Mouse (Mus musculus): ENCODE results near the gene Hdc. TPM values are rescaled to one million over a fixed set of nuclear protein-coding genes. Genes with fewer than 3 reads are reported as not detected.
"Not testable (repeated sequence)": the region's sequence is repeated elsewhere in the genome, so short reads cannot be mapped to it uniquely, and the experiment has no call there.

The Hdc gene
- polyA plus RNA-seq, 1 experiment from 2014 or later, result 1.4 TPM

- ATAC-seq (ENCODE audit: insufficient read depth) (no peak), DNase-seq (no peak)
- no peak overlapping the region for H3K9ac ChIP-seq
- H3K4me1 ChIP-seq (ENCODE audit: insufficient read depth), result no peaks in the 10 kb centered on the region
- no peak for TF ChIP-seq CTCF (IDR thresholded peaks at IDR 0.05; ENCODE audit: low read depth)
- WGBS, result 25% methylated on average over 8 of the region's 8 CpGs
- no peaks in the 10 kb centered on the region for H3K36me3 ChIP-seq (ENCODE audit: insufficient read depth)
- H3K4me2 ChIP-seq, result no peak overlapping the region
- no peaks in the 10 kb centered on the region for H3K9me3 ChIP-seq (ENCODE audit: low read depth, low read length)
- H3K27ac ChIP-seq (ENCODE audit: low read depth), result no peak overlapping the region
- H3K27me3 ChIP-seq (ENCODE audit: insufficient read depth, low read length), result no peaks in the 10 kb centered on the region
- H3K4me3 ChIP-seq (ENCODE audit: low read depth, low read length), result no peak overlapping the region
These were observed 474 bp downstream of the Hdc start for GRCm38 (mm10) chr2:126618470-126619179.

GRCm38 (mm10) chr2:126615355-126615754 is 3.7 kb downstream of the Hdc start:
- ATAC-seq (ENCODE audit: insufficient read depth), result no peak
- Histone ChIP-seq H3K27me3 (ENCODE audit: insufficient read depth, low read length) (no peaks in the 10 kb centered on the region), H3K4me1 (ENCODE audit: insufficient read depth) (no peaks in the 10 kb centered on the region), H3K4me3 (ENCODE audit: low read depth, low read length) (no peak overlapping the region), H3K9me3 (ENCODE audit: low read depth, low read length) (no peaks in the 10 kb centered on the region), H3K27ac (ENCODE audit: low read depth) (no peak overlapping the region), H3K36me3 (ENCODE audit: insufficient read depth) (no peaks in the 10 kb centered on the region), H3K9ac (no peak overlapping the region), H3K4me2 (no peak overlapping the region)
- DNase-seq, result no peak
- 76% methylated on average over 3 of the region's 3 CpGs for WGBS
- TF ChIP-seq CTCF (IDR thresholded peaks at IDR 0.05; ENCODE audit: low read depth), result no peak

- DNase-seq; ATAC-seq (ENCODE audit: insufficient read depth); H3K27ac ChIP-seq (ENCODE audit: low read depth); H3K9ac ChIP-seq; H3K27me3 ChIP-seq (ENCODE audit: insufficient read depth, low read length); H3K9me3 ChIP-seq (ENCODE audit: low read depth, low read length); H3K36me3 ChIP-seq (ENCODE audit: insufficient read depth); H3K4me1 ChIP-seq (ENCODE audit: insufficient read depth); H3K4me2 ChIP-seq; H3K4me3 ChIP-seq (ENCODE audit: low read depth, low read length): not testable (repeated sequence)
- 61% methylated on average over 12 of the region's 12 CpGs for WGBS
These were observed 9.5 kb downstream of the Hdc start for GRCm38 (mm10) chr2:126609600-126609999.

- no peaks in the 10 kb centered on the region for H3K36me3 ChIP-seq (ENCODE audit: insufficient read depth)
- DNase-seq, result peak; percentile 40
- H3K27me3 ChIP-seq (ENCODE audit: insufficient read depth, low read length), result no peaks in the 10 kb centered on the region
- H3K9me3 ChIP-seq (ENCODE audit: low read depth, low read length), result no peaks in the 10 kb centered on the region
- H3K27ac ChIP-seq (ENCODE audit: low read depth), result no peak overlapping the region
- no peak overlapping the region for H3K4me2 ChIP-seq
- no peak overlapping the region for H3K4me3 ChIP-seq (ENCODE audit: low read depth, low read length)
- H3K4me1 ChIP-seq (ENCODE audit: insufficient read depth), result no peaks in the 10 kb centered on the region
- TF ChIP-seq CTCF (IDR thresholded peaks at IDR 0.05; ENCODE audit: low read depth), result no peak
- 39% methylated on average over 10 of the region's 10 CpGs for WGBS
- ATAC-seq (ENCODE audit: insufficient read depth), result no peak
- no peak overlapping the region for H3K9ac ChIP-seq
These were observed 11.4 kb downstream of the Hdc start for GRCm38 (mm10) chr2:126607553-126608203.

- Histone ChIP-seq H3K27me3 (ENCODE audit: insufficient read depth, low read length) (no peaks in the 10 kb centered on the region), H3K4me1 (ENCODE audit: insufficient read depth) (no peaks in the 10 kb centered on the region), H3K9me3 (ENCODE audit: low read depth, low read length) (no peaks in the 10 kb centered on the region), H3K27ac (ENCODE audit: low read depth) (no peak overlapping the region), H3K36me3 (ENCODE audit: insufficient read depth) (no peaks in the 10 kb centered on the region), H3K4me2 (no peak overlapping the region), H3K4me3 (ENCODE audit: low read depth, low read length) (no peak overlapping the region), H3K9ac (no peak overlapping the region)
- ATAC-seq (ENCODE audit: insufficient read depth) (no peak), DNase-seq (no peak)
- no peak for TF ChIP-seq CTCF (IDR thresholded peaks at IDR 0.05; ENCODE audit: low read depth)
- 46% methylated on average over 4 of the region's 4 CpGs for WGBS
These were observed 12.4 kb downstream of the Hdc start for GRCm38 (mm10) chr2:126606688-126607062.

- ATAC-seq (ENCODE audit: insufficient read depth) (no peak), DNase-seq (no peak)
- no peak for TF ChIP-seq CTCF (IDR thresholded peaks at IDR 0.05; ENCODE audit: low read depth)
- Histone ChIP-seq H3K9me3 (ENCODE audit: low read depth, low read length) (no peaks in the 10 kb centered on the region), H3K4me1 (ENCODE audit: insufficient read depth) (no peaks in the 10 kb centered on the region), H3K9ac (no peak overlapping the region), H3K27ac (ENCODE audit: low read depth) (no peak overlapping the region), H3K36me3 (ENCODE audit: insufficient read depth) (no peaks in the 10 kb centered on the region), H3K4me2 (no peak overlapping the region), H3K4me3 (ENCODE audit: low read depth, low read length) (no peak overlapping the region), H3K27me3 (ENCODE audit: insufficient read depth, low read length) (no peaks in the 10 kb centered on the region)
- WGBS, result 75% methylated on average over 15 of the region's 15 CpGs
These were observed 12.9 kb downstream of the Hdc start for GRCm38 (mm10) chr2:126606061-126606687.

- DNase-seq (no peak), ATAC-seq (ENCODE audit: insufficient read depth) (no peak)
- H3K4me1 ChIP-seq (ENCODE audit: insufficient read depth), result no peaks in the 10 kb centered on the region
- H3K4me2 ChIP-seq, result no peak overlapping the region
- TF ChIP-seq CTCF (IDR thresholded peaks at IDR 0.05; ENCODE audit: low read depth), result no peak
- H3K27ac ChIP-seq (ENCODE audit: low read depth), result no peak overlapping the region
- WGBS, result 81% methylated on average over 14 of the region's 14 CpGs
- H3K27me3 ChIP-seq (ENCODE audit: insufficient read depth, low read length), result no peaks in the 10 kb centered on the region
- H3K4me3 ChIP-seq (ENCODE audit: low read depth, low read length), result no peak overlapping the region
- no peaks in the 10 kb centered on the region for H3K9me3 ChIP-seq (ENCODE audit: low read depth, low read length)
- H3K9ac ChIP-seq, result no peak overlapping the region
- no peaks in the 10 kb centered on the region for H3K36me3 ChIP-seq (ENCODE audit: insufficient read depth)
These were observed 17.0 kb downstream of the Hdc start for GRCm38 (mm10) chr2:126601918-126602600.

Measured in lung, embryonic 14.5 days (tissue).